Mouse (Mus musculus): Measurements from ENCODE around the gene Klc3.

Gene Klc3

DNA sequence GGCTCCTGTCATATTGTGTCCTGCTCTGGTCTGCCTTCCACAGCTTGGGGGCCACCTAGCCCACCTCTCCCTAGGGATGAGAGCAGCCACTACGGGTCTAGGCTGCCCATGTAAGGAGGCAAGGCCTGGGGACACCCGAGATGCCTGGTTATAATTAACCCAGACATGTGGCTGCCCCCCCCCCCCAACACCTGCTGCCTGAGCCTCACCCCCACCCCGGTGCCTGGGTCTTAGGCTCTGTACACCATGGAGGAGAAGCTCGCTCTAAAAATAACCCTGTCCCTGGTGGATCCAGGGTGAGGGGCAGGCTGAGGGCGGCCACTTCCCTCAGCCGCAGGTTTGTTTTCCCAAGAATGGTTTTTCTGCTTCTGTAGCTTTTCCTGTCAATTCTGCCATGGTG, 5.8 kb upstream of the Klc3 start:
- peak; percentile 90 for DNase-seq (ENCODE audit: low read depth, low spot score)

DNA sequence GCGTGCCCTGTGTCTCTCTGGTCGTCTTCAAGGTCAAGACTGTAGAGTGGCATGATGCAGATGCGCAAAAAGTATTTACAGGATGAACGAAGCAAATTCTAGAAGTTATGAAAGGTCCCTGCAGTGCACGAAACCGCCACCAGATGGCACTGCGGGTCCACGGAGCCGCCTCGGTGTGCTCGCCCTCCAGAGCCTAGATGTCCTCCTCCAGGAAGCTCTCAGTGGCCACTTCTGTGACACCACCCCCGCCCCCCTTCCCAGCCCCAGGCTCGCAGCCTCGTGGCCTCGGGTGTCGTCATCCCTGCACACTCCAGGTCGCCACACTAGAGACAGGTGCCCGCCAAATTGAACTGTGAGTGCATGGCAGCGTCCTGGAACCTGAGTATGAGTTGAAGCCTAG, 1.5 kb upstream of the Klc3 start:
- DNase-seq (ENCODE audit: low read depth, low spot score): peak; percentile 70

DNA sequence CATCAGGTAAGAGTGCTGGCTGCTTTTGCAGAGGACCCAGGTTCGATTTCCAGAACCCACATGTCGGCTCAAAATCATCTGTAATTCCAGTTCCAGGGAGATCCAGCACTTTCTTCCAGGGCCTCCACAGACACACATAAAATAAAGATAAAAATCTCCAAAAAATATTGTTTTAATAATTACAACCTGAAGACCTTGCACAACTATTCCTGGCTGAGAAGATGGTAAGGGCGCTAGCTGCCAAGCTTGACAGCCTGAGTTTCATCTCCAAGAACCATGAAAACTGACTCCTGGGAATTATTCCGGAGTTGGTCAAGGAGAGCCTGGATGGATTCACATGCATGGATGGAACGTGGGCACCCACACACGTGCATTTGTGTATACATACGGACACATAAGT, 572 bp upstream of the Klc3 start, which contains the start of gene Ckm:
Gene Ckm (plus strand): TSS at position 301 of the 400 bp plus-strand sequence.
- DNase-seq (ENCODE audit: low read depth, low spot score): no peak

DNA sequence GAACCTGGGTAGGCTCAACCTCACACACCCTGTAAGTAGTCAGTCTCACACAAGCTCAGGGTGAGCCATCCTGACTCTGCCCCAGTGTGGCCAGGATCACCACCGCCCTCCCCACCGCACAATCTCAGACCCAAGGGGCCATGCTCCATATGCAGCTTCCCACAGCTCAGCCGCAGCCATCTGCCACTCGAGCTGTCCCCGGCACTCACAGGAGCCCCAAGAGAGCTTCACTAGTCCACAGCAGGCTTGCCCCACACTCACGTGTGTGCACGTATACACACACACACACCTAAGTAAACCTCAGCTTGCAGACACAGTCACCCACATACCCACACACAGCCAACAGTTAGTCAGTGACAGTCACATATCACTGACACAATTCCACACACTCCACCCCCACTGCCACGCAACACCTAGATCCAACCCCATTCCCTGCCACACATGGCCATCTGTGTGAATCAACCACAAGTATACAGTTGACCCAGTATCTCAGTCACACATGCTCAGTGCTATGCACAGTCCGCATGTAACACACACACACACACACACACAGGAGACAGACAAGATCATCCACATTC, 1.3 kb downstream of the Klc3 start:
- DNase-seq (ENCODE audit: low read depth, low spot score): no peak

DNA sequence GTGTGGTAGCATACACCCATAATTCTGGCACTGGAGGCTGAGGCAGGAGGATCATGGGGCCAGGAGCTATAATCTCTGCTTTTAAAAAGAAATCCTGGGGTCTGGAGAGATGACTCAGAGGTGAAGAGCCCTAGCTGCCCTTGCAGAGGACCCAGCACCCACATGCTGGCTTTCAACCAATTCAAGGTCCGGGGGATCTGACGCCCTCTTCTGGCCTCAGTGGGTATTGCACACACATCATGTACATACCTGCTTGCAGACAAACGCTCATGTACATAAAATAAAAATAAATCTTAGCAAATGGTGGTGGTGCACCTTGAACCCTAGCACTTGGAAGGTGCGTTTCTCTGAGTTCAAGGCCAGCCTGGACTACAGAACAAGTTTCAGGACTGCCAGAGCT, 3.0 kb downstream of the Klc3 start:
- no peak for DNase-seq (ENCODE audit: low read depth, low spot score)

DNA sequence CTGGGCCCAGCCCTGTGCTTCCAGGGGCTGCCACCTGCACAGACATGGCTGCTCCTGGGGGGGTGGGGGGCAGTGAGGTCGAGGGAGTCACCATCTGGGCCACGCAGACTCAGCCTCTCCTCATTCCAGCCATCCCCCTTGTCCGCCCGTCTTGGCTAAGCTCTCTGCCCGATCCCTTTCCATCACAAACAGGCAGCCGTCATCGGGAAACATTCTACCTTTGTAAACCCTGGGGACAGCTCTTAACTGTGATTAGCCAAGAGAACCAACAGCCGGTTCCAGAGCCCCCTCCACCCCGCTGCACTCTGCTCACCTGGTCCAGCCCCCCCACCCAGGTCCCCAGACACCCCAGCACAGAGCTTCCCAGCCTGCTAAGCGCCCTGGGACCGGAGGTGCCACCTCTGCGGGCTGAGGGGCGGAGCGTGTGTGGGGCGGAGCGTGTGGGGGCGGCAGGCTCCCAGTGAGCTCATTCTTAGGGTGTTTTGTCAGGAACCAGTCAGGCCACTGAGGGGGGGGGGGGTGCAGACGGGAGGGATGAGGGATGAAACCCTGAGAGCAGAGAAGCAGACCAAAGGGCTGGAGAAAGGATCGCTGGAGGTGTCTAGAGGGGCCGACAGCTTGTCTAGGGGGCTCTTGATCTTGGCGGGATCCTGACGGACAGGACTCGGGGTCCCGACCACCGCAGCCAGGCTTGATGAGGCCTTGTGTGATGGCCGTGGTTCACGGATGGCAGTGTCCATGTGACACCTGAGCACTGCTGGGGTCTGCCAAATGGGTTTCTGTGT, 4.2 kb downstream of the Klc3 start:
- no peak for DNase-seq (ENCODE audit: low read depth, low spot score)

DNA sequence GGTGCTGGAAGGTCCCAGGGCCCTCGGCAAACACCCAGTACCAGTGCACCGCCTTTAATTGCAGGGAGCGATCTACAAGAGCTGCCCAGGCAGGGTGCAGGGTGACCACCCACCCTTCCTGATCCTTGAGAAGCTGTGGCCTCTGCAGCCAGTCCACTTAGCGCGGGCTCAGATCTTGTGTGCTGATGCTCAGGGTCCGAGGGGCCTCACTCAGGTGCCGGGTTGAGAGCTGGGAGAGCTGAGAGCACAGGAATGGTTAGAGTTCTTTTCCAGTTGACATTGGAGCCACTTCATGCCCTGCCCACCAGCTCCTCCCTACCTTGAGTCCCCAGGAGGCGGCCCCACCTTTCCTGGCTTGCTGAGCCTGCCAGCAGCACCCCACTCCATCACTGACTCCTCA, 9.4 kb downstream of the Klc3 start:
- no peak for DNase-seq (ENCODE audit: low read depth, low spot score)

DNA sequence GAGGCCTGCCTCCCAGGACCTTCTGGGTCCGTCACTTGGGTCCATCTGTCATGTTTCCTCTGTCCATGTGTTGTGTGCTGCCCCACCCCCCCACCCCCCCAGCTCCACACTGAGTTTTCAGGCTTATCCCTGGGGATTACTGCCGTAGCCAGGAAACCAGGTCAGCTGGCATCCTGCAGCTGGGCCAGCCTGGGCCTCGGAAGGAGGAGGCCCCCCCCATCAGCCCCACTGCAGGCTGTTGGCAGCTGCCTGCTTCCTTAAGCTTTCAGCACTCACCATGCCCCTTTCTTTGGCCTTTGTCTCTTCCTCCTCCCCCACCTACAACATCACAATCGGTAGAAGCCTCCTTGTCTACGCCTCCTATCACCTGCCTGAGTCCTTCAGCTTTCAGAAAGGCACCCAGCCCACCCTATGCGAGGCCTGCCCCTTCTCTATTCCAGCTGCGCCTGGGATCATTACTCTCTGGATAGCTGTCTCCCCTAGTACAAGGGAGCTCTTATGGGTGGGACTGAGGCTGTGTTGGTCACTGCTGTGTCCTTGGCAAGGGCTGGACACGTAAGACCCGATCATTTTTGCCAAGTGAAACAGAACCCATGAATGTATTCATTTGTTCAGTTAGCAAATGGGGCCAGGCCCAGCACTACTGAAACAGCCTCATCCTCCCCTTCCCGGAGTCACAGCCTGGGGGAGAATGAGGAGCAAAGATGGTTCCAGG, 15.0 kb downstream of the Klc3 start:
- no peak for DNase-seq (ENCODE audit: low read depth, low spot score)

DNA sequence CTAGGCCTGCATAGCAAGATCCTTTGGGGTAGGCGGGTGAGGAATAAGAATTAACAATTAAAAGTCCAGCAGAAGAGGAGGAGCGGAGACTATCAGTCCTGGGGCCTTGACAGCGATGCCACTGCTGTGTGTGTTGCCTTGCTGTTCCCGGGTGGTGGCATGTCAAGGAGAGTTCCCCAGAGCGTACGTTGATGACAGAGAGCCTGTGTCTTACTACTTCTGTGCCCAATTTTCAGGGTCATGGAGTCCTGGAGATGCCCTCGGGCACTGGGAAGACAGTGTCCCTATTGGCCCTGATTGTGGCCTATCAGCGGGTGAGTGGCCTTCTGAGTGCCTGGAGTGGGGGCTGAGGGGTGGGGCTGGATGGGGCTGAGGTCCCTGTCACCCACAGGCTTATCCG, 20.2 kb downstream of the Klc3 start:
- DNase-seq (ENCODE audit: low read depth, low spot score): no peak

DNA sequence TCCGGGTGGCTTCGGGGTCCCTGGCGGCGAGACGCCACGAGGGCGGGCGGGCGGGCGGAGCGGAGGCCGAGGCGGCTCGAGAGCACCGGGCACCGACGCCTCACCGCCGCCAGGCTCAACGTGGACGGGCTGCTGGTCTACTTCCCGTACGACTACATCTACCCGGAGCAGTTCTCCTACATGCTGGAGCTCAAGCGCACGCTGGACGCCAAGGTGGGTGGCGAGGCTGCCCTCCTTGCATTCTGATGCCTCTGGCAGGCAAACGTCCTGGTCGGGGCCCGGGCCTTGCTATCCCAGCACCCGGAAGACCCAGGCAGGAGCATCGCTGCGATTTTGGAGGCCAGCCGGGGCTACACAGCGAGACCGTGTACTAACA, 21.8 kb downstream of the Klc3 start:
- DNase-seq (ENCODE audit: low read depth, low spot score): no peak

DNA sequence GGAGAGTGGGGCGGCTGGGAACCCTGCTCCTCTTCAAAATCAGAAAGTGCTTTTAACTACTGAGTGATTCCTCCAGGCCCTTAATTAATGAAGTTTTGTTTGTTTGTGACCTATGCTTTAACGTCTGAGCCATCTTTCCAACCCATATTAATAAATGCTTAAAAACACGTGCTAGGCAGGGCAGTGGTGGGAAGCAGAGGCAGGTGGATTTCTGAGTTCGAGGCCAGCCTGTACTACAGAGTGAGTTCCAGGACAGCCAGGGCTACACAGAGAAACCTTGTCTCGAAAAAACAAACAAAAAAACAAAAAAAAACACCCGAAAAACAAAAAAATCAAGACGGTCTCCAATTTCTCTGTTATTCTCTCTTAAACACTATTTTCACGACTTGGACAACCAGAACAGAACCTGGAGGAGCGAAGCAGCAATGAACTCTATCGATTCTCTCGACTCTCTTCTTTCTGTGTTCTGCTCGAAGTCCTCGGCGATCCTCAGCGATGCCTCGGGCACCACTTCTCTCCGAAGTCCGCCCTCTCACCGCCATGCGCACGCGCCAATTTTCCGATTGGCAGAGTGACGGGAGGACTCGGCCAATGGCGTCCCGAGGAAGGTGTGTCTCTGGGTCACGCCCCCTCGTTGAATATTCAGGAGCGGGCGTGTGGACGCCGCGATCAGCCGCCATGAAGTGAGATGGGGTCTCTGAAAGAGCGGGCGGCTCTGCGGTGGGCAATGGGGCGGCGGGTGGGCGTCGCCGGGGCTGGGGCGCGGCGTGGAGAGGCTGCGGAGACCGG, 22.3 kb downstream of the Klc3 start, which contains the start of gene Ercc2:
Gene Ercc2 (plus strand): TSS at position 634 of the 789 bp plus-strand sequence.
- peak; percentile 98 for DNase-seq (ENCODE audit: low read depth, low spot score)

DNA sequence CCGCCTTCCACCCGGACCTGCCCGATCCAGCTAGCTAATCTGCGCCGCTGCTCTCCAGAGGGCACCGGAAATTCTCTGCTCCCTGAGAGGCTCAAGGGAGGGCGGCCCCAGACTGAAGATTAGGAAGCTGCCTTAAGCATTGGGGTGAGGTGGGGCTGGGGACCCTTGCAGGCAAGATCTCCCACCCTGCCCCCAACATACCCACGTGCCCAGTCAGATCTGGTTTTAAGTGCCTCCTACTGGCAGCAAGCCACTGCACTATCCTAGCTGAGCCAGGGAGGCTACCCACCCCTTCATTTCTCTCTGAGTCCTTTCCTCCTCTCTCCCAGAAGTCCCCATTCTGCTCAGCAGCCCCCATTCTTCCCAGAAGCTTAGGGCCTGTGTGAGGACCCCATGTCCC, 25.9 kb downstream of the Klc3 start:
- DNase-seq (ENCODE audit: low read depth, low spot score): no peak

DNA sequence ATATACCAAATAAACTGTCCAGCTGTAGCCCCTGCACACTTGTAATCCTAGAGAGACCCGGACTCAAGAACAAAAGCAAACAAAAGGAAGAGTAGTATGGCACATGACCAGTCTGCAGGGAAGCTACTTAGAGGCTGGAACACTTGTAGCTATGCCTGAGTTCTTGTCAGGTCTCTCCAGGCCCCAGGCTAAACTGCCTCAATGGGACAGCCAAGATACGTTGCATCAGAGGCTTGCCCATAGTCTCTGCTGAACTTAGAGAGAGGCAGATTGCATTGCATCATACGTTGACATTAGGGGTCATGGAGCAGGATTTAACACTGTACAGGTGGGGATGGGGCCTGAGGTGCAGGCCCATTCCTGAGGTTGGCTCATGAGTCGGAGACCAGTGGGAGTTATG, 27.9 kb downstream of the Klc3 start:
- no peak for DNase-seq (ENCODE audit: low read depth, low spot score)

DNA sequence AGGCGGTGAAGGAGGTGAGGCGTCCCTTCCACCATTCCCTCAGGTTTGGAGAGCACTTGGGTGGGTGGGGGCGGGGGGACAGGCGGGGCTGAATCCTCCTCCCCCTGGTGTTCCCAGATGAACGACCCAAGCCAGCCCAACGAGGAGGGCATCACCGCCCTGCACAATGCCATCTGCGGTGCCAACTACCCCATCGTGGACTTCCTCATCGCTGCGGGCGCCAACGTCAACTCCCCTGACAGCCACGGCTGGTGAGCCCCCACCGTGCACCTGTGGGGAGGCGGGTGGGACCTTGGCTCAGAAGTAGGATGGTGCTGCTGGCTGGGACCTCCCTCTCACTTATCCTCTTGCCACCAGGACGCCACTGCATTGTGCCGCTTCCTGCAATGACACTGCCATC, 28.5 kb downstream of the Klc3 start:
- DNase-seq (ENCODE audit: low read depth, low spot score): no peak

DNA sequence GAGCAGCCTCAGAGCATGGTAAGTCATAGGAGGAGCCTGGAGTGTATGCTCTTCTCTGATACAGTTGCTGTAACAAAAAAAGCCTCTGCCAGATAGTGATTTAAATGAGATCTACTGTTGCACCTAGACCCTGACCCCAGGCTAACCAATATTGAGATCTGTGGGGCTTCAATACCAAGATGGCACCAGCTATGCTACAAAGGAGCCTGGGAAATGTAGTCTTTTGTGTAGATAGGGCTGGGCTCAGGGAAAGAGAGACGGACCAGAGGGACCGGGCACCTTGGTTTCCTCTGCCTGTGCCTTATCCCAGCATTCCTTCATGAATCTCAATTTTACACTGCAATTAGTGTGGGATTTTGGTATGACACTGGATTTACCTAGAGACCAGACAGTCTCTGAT, 30.5 kb downstream of the Klc3 start:
- DNase-seq (ENCODE audit: low read depth, low spot score): no peak

DNA sequence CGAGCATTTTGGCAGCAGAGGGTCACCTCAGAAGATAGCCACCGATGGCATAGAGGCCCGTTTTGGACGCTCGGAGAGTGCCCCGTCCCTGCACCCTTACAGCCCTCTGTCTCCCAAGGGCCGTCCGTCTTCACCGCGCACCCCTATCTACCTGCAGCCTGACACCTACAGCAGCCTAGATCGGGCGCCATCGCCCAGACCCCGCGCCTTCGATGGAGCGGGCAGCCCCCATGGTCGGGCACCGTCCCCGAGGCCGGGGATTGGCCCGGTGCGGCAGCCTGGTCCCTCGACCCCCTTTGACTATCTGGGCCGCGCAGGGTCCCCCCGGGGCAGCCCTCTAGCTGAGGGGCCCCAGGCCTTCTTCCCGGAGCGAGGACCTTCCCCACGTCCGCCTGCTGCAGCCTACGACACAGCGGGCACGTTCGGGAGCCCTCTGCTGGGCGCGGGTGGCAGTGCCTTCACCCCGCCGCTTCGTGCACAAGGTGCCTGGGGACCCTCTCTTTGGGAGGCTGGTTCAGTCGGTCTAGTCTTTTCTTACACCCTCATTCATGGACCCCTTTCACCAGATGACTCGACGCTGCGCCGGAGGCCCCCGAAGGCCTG, 34.0 kb downstream of the Klc3 start:
- DNase-seq (ENCODE audit: low read depth, low spot score): no peak

DNA sequence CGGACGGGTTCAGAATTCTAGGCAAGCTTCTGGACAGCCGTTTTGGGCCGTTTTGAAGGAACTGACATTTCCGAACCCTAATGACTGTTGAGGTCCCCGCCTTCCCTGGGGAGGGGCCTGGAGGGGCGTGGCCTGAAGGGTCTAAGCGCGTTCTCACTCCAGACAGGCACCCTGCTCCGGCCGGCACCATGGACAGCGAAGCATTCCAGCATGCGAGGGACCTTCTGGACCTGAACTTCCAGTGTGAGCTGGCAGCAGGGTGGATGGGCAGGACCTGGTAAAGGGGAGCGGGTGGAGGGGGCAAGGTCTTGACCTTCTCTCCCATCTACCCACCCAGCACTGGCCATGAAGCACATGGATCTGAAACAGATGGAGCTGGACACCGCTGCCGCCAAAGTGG, 35.5 kb downstream of the Klc3 start:
- DNase-seq (ENCODE audit: low read depth, low spot score): no peak

DNA sequence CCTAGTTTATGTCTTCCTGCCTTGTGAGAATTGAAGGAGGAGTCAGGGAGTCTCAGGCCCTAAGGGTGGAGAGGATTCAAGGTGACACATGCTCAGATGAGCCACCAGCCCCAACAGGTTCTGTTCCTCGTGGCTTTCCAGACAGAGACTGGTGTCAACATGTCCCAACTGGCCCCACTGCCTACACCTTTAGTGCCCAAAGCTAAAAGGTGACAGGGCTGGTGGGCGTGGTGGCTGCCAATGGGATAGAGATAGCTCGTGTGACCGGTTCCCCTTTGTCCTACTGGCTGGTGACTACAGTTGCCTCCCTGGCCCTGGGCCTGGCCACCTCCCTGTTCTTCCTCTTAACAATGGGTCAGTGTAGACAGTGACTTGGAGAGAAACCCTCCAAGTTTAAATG, 38.5 kb downstream of the Klc3 start:
- DNase-seq (ENCODE audit: low read depth, low spot score): no peak

DNA sequence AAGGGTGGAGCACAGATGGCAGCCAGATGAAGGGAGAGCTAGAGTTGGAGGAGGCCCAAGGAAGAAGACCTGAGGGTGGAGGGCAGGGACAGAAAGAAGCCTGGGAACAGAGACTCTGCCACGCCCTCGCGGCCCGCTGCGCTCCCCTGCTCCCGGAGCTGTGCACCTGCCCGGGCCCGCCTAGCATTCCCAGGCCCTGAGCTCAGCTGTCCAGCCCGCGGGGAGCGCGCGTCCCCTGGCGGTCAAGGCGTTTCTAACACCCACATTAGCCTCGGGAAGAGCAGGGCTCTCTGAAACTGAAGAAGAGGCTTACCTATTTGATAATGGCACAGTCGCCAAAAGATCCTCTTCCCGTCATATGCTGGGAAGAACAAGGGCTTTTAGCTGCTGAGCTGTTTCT, 40.0 kb downstream of the Klc3 start:
- DNase-seq (ENCODE audit: low read depth, low spot score): no peak

DNA sequence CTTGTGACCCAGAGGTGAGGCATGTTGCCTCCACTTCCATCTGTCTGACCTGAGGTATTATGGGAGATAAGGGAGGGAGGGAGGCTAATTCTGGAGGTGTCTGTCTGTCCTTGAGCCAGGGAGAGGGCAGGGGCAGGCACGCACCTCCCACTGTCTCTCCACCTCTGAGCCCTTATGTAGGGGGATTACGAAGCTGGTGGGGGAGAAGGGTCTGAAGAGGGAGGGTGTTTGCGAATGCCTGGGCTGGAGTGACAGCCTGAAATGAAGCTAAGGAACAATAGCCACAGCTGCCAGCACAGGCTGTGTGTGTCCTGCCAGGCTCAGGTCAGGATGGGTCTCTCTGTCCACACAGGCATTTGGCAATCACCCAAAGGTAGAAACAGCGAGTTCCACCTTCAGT, 41.6 kb downstream of the Klc3 start:
- DNase-seq (ENCODE audit: low read depth, low spot score): no peak

DNA sequence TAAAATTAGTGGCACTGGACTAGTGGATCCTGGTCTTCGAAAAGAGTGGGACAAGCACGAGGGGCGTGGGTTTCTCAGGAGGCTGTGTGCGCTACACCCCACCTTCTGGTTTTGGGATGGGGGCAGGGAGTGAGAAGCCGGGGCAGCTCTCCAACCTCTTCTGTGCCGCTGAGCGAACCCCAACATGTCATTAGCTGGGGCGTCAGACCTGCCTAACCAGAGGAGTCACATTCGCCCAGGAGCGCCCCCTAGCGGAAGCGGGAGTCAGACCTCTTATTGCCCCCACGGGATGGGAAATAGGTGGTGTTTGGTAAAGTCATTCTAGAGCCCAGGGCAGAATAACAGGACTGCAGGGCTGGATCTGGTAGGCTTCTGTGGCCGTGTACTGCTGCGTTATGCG, 42.2 kb downstream of the Klc3 start:
- peak; percentile 62 for DNase-seq (ENCODE audit: low read depth, low spot score)

DNA sequence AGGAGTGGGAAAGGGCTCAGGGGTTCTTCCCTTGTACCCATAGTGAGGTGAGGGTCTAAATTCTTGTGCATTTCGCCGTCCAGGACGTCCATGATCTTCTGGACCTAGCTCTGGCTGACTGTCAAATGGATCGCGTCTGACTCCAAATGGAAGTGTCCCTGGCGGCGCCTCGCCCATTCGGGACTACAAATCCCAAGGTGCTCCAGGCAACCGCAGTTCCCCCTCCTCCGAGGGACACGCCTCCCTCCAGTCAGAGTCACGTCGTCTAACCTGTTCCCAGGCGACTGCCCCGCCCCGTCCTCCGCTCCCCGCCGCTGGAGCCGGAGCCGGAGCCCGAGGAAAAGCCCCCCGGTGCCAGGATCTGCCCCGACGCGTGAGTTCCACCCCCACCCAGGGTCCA, 43.0 kb downstream of the Klc3 start:
- DNase-seq (ENCODE audit: low read depth, low spot score): peak; percentile 87
